Mouse (Mus musculus): ENCODE measurements at regions not wholly inside any gene's neighbourhood (a gene's known extent, or its start where the extent isn't known, plus 50 kb on each side); places are given as distances from the start of the nearest gene placed in this dataset.

GRCm38 (mm10) chr1:137838357-137838756 is 337.2 kb downstream of the Ptprc start:
- DNase-seq (ENCODE audit: extremely low spot score, low spot score), result no peak
- peaks cover 16% of the 10 kb centered on the region for H3K4me1 ChIP-seq
- H3K4me3 ChIP-seq, result no peak overlapping the region
- 45% methylated on average over 8 of the region's 8 CpGs for WGBS
- H3K27ac ChIP-seq, result no peak overlapping the region
- no peaks in the 10 kb centered on the region for H3K27me3 ChIP-seq (ENCODE audit: poor library complexity, severe bottlenecking)
- no peaks in the 10 kb centered on the region for H3K36me3 ChIP-seq (replicated peaks)
- no peaks in the 10 kb centered on the region for H3K9me3 ChIP-seq

GRCm38 (mm10) chr1:137833535-137833934 is 342.0 kb downstream of the Ptprc start:
- no peaks in the 10 kb centered on the region for H3K36me3 ChIP-seq (replicated peaks)
- WGBS, result 86% methylated on average over 3 of the region's 3 CpGs

GRCm38 (mm10) chr1:137831284-137831683 is 344.2 kb downstream of the Ptprc start:
- Histone ChIP-seq H3K27ac (no peak overlapping the region), H3K4me3 (no peak overlapping the region), H3K9me3 (no peaks in the 10 kb centered on the region), H3K27me3 (ENCODE audit: poor library complexity, severe bottlenecking) (no peaks in the 10 kb centered on the region), H3K4me1 (no peaks in the 10 kb centered on the region), H3K36me3 (replicated peaks) (no peaks in the 10 kb centered on the region)
- DNase-seq (ENCODE audit: extremely low spot score, low spot score), result no peak
- 89% methylated on average over 4 of the region's 4 CpGs for WGBS

More at GRCm38 (mm10) chr1:137833535-137833934, 342.0 kb downstream of the Ptprc start:
- H3K27ac ChIP-seq, result no peak overlapping the region
- H3K27me3 ChIP-seq (ENCODE audit: poor library complexity, severe bottlenecking), result no peaks in the 10 kb centered on the region
- H3K4me1 ChIP-seq, result peaks cover 10% of the 10 kb centered on the region
- no peaks in the 10 kb centered on the region for H3K9me3 ChIP-seq
- DNase-seq (ENCODE audit: extremely low spot score, low spot score), result no peak
- no peak overlapping the region for H3K4me3 ChIP-seq

- Histone ChIP-seq H3K4me1 (no peaks in the 10 kb centered on the region), H3K27me3 (ENCODE audit: poor library complexity, severe bottlenecking) (no peaks in the 10 kb centered on the region), H3K36me3 (replicated peaks) (no peaks in the 10 kb centered on the region), H3K9me3 (no peaks in the 10 kb centered on the region), H3K4me3 (no peak overlapping the region), H3K27ac (no peak overlapping the region)
- 90% methylated on average over 4 of the region's 4 CpGs for WGBS
- no peak for DNase-seq (ENCODE audit: extremely low spot score, low spot score)
Measured at GRCm38 (mm10) chr1:137827379-137827778, 348.1 kb downstream of the Ptprc start.

- 93% methylated on average over 4 of the region's 4 CpGs for WGBS
- no peak overlapping the region for H3K4me3 ChIP-seq
Measured at GRCm38 (mm10) chr1:137815401-137815888, 360.1 kb downstream of the Ptprc start.

GRCm38 (mm10) chr1:137814556-137814955 is 361.0 kb downstream of the Ptprc start:
- H3K27ac ChIP-seq, result no peak overlapping the region
- no peaks in the 10 kb centered on the region for H3K9me3 ChIP-seq
- peaks cover 3% of the 10 kb centered on the region; the same call in 1 of the 2 replicates for H3K4me1 ChIP-seq
- 89% methylated on average over 2 of the region's 2 CpGs for WGBS
- DNase-seq (ENCODE audit: extremely low spot score, low spot score), result no peak
- no peaks in the 10 kb centered on the region for H3K36me3 ChIP-seq (replicated peaks)
- H3K4me3 ChIP-seq, result no peak overlapping the region
- no peaks in the 10 kb centered on the region for H3K27me3 ChIP-seq (ENCODE audit: poor library complexity, severe bottlenecking)

More at GRCm38 (mm10) chr1:137815401-137815888, 360.1 kb downstream of the Ptprc start:
- Histone ChIP-seq H3K4me1 (peaks cover 3% of the 10 kb centered on the region; the same call in 1 of the 2 replicates), H3K27ac (no peak overlapping the region), H3K9me3 (no peaks in the 10 kb centered on the region), H3K36me3 (replicated peaks) (no peaks in the 10 kb centered on the region), H3K27me3 (ENCODE audit: poor library complexity, severe bottlenecking) (no peaks in the 10 kb centered on the region)
- no peak for DNase-seq (ENCODE audit: extremely low spot score, low spot score)

- 50% methylated on average over 1 of the region's 1 CpGs for WGBS
- DNase-seq (ENCODE audit: extremely low spot score, low spot score), result no peak
Measured at GRCm38 (mm10) chr1:137813716-137814115, 361.8 kb downstream of the Ptprc start.

GRCm38 (mm10) chr1:137811981-137812380 is 363.5 kb downstream of the Ptprc start:
- no peaks in the 10 kb centered on the region for H3K36me3 ChIP-seq (replicated peaks)
- H3K4me3 ChIP-seq, result no peak overlapping the region
- DNase-seq (ENCODE audit: extremely low spot score, low spot score), result no peak
- H3K9me3 ChIP-seq, result no peaks in the 10 kb centered on the region
- H3K27me3 ChIP-seq (ENCODE audit: poor library complexity, severe bottlenecking), result no peaks in the 10 kb centered on the region
- 92% methylated on average over 4 of the region's 4 CpGs for WGBS
- no peak overlapping the region for H3K27ac ChIP-seq
- peaks cover 3% of the 10 kb centered on the region; the same call in 1 of the 2 replicates for H3K4me1 ChIP-seq

More at GRCm38 (mm10) chr1:137813716-137814115, 361.8 kb downstream of the Ptprc start:
- Histone ChIP-seq H3K9me3 (no peaks in the 10 kb centered on the region), H3K27me3 (ENCODE audit: poor library complexity, severe bottlenecking) (no peaks in the 10 kb centered on the region), H3K4me1 (peaks cover 3% of the 10 kb centered on the region; the same call in 1 of the 2 replicates), H3K36me3 (replicated peaks) (no peaks in the 10 kb centered on the region), H3K4me3 (no peak overlapping the region), H3K27ac (no peak overlapping the region)

- Histone ChIP-seq H3K27me3 (ENCODE audit: poor library complexity, severe bottlenecking) (no peaks in the 10 kb centered on the region), H3K4me1 (no peaks in the 10 kb centered on the region), H3K27ac (no peak overlapping the region), H3K4me3 (no peak overlapping the region), H3K9me3 (no peaks in the 10 kb centered on the region), H3K36me3 (replicated peaks) (no peaks in the 10 kb centered on the region)
- DNase-seq (ENCODE audit: extremely low spot score, low spot score), result no peak
- 83% methylated on average over 8 of the region's 8 CpGs for WGBS
Measured at GRCm38 (mm10) chr1:137806742-137807141, 368.8 kb downstream of the Ptprc start.

GRCm38 (mm10) chr1:137806252-137806651 is 369.3 kb downstream of the Ptprc start:
- Histone ChIP-seq H3K27ac (no peak overlapping the region), H3K36me3 (replicated peaks) (no peaks in the 10 kb centered on the region), H3K4me3 (no peak overlapping the region), H3K9me3 (no peaks in the 10 kb centered on the region), H3K27me3 (ENCODE audit: poor library complexity, severe bottlenecking) (no peaks in the 10 kb centered on the region), H3K4me1 (no peaks in the 10 kb centered on the region)
- no peak for DNase-seq (ENCODE audit: extremely low spot score, low spot score)
- WGBS, result 90% methylated on average over 8 of the region's 8 CpGs

GRCm38 (mm10) chr1:137802119-137802518 is 373.4 kb downstream of the Ptprc start:
- no peaks in the 10 kb centered on the region for H3K27me3 ChIP-seq (ENCODE audit: poor library complexity, severe bottlenecking)
- H3K27ac ChIP-seq, result no peak overlapping the region
- no peaks in the 10 kb centered on the region for H3K9me3 ChIP-seq
- H3K4me1 ChIP-seq, result no peaks in the 10 kb centered on the region
- H3K36me3 ChIP-seq (replicated peaks), result no peaks in the 10 kb centered on the region
- 84% methylated on average over 4 of the region's 4 CpGs for WGBS
- H3K4me3 ChIP-seq, result no peak overlapping the region
- no peak for DNase-seq (ENCODE audit: extremely low spot score, low spot score)

- Histone ChIP-seq H3K27ac (no peak overlapping the region), H3K4me3 (no peak overlapping the region), H3K9me3 (no peaks in the 10 kb centered on the region), H3K27me3 (ENCODE audit: poor library complexity, severe bottlenecking) (no peaks in the 10 kb centered on the region), H3K36me3 (replicated peaks) (no peaks in the 10 kb centered on the region), H3K4me1 (no peaks in the 10 kb centered on the region)
- no peak for DNase-seq (ENCODE audit: extremely low spot score, low spot score)
- WGBS, result 82% methylated on average over 2 of the region's 2 CpGs
Measured at GRCm38 (mm10) chr1:137800752-137801151, 374.8 kb downstream of the Ptprc start.

GRCm38 (mm10) chr1:137788789-137789188 is 386.7 kb downstream of the Ptprc start:
- H3K4me1 ChIP-seq, result no peaks in the 10 kb centered on the region
- H3K27ac ChIP-seq, result no peak overlapping the region
- no peak for DNase-seq (ENCODE audit: extremely low spot score, low spot score)
- H3K27me3 ChIP-seq (ENCODE audit: poor library complexity, severe bottlenecking), result no peaks in the 10 kb centered on the region
- WGBS, result 91% methylated on average over 3 of the region's 3 CpGs
- H3K4me3 ChIP-seq, result no peak overlapping the region
- H3K36me3 ChIP-seq (replicated peaks), result no peaks in the 10 kb centered on the region
- H3K9me3 ChIP-seq, result no peaks in the 10 kb centered on the region

- no peak overlapping the region for H3K27ac ChIP-seq
- H3K27me3 ChIP-seq (ENCODE audit: poor library complexity, severe bottlenecking), result no peaks in the 10 kb centered on the region
- no peaks in the 10 kb centered on the region for H3K36me3 ChIP-seq (replicated peaks)
- no peak for DNase-seq (ENCODE audit: extremely low spot score, low spot score)
- H3K9me3 ChIP-seq, result no peaks in the 10 kb centered on the region
- no peak overlapping the region for H3K4me3 ChIP-seq
- no peaks in the 10 kb centered on the region for H3K4me1 ChIP-seq
Measured at GRCm38 (mm10) chr1:137786653-137787052, 388.9 kb downstream of the Ptprc start.

All from forebrain, embryonic 10.5 days (tissue).